Mouse (Mus musculus) hindbrain, embryonic 12.5 days (tissue): ENCODE results near the gene Mcm9. TPM values are rescaled to one million over a fixed set of nuclear protein-coding genes. Genes with fewer than 3 reads are reported as not detected.

Source experiments
- ATAC-seq: fragments of 200-750 bp; cut with Nextera tagmentation; 2 replicates; pipeline ENCODE4 v1.8.0; 2017; ENCODE audit warnings: moderate TSS enrichment; ENCODE audit not compliant: low FRiP score
- H3K27ac ChIP-seq: fragments of 300-500 bp; sonication (generic); 2 replicates; pipeline ENCODE4 v1.5.1; 2016; ENCODE audit warnings: mild to moderate bottlenecking
- H3K27me3 ChIP-seq: fragments of 300-500 bp; sonication (generic); 2 replicates; pipeline ENCODE4 v1.6.1; 2016; ENCODE audit warnings: mild to moderate bottlenecking
- H3K36me3 ChIP-seq: fragments of 300-500 bp; sonication (generic); 2 replicates; pipeline ENCODE4 v1.6.1; 2016; ENCODE audit warnings: mild to moderate bottlenecking
- H3K4me1 ChIP-seq: fragments of 300-500 bp; sonication (generic); 2 replicates; pipeline ENCODE4 v1.6.1; 2016
- H3K4me2 ChIP-seq: fragments of 300-500 bp; sonication (generic); replicated peaks from 2 replicates; pipeline ENCODE4 v1.6.1; 2016; ENCODE audit warnings: mild to moderate bottlenecking
- H3K4me3 ChIP-seq: fragments of 300-500 bp; sonication (generic); 2 replicates; pipeline ENCODE4 v1.5.1; 2016; ENCODE audit warnings: mild to moderate bottlenecking
- H3K9ac ChIP-seq: fragments of 300-500 bp; sonication (generic); 2 replicates; pipeline ENCODE4 v1.6.1; 2016; ENCODE audit warnings: mild to moderate bottlenecking, moderate library complexity
- H3K9me3 ChIP-seq: fragments of 300-500 bp; sonication (generic); replicated peaks from 2 replicates; pipeline ENCODE4 v1.6.1; 2016; ENCODE audit warnings: mild to moderate bottlenecking
- WGBS: fragments of 180-500 bp; shearing (Covaris S2); methylation state at CpG from one replicate; pipeline ENCODE4 v1.1.7; 2016; 5-methylcytosine and 5-hydroxymethylcytosine counted together
- polyA plus RNA-seq: library from polyadenylated mRNA; unstranded; fragments of >200 nt; fragmentation: Nextera tagmentation; extraction: Ambion mirVana; gene quantifications from 2 replicates; pipeline ENCODE4 v1.2.1, GENCODE M21; 2016

Mcm9 gene
- polyA plus RNA-seq, 1 experiment from 2014 or later = 12.4 TPM

- WGBS = 87% methylated on average over 2 of the region's 2 CpGs
- Histone ChIP-seq H3K9ac (no peak overlapping the region), H3K4me2 (no peak overlapping the region), H3K4me1 (no peaks in the 10 kb centered on the region), H3K4me3 (no peak overlapping the region), H3K9me3 (no peaks in the 10 kb centered on the region), H3K27me3 (no peaks in the 10 kb centered on the region), H3K36me3 (peaks cover 61% of the 10 kb centered on the region), H3K27ac (no peak overlapping the region)
- no peak for ATAC-seq
Observed at GRCm38 (mm10) chr10:53608274-53608673, 22.0 kb downstream of the Mcm9 start.

GRCm38 (mm10) chr10:53605328-53605727, 24.9 kb downstream of the Mcm9 start:
- Histone ChIP-seq H3K9ac (no peak overlapping the region), H3K4me3 (no peak overlapping the region), H3K4me1 (peaks cover 5% of the 10 kb centered on the region; the same call in 1 of the 2 replicates), H3K27me3 (no peaks in the 10 kb centered on the region), H3K4me2 (no peak overlapping the region), H3K36me3 (peaks cover 59% of the 10 kb centered on the region), H3K27ac (no peak overlapping the region), H3K9me3 (no peaks in the 10 kb centered on the region)
- 80% methylated on average over 2 of the region's 2 CpGs for WGBS
- no peak for ATAC-seq

- peak overlapping the region; percentile 6 for H3K4me3 ChIP-seq
- peaks cover 23% of the 10 kb centered on the region for H3K4me1 ChIP-seq
- no peak overlapping the region for H3K9ac ChIP-seq
- peaks cover 16% of the 10 kb centered on the region for H3K36me3 ChIP-seq
- H3K27me3 ChIP-seq = no peaks in the 10 kb centered on the region
- no peak for ATAC-seq
- WGBS = 61% methylated on average over 5 of the region's 5 CpGs
- H3K9me3 ChIP-seq = no peaks in the 10 kb centered on the region
- no peak overlapping the region for H3K27ac ChIP-seq
- H3K4me2 ChIP-seq = peak overlapping the region; percentile 59
Observed at GRCm38 (mm10) chr10:53598821-53599220, 31.4 kb downstream of the Mcm9 start.

- Histone ChIP-seq H3K9ac (peak overlapping the region; percentile 98), H3K4me1 (peaks cover 23% of the 10 kb centered on the region), H3K4me2 (peak overlapping the region; percentile 59), H3K27ac (peak overlapping the region; percentile 95), H3K4me3 (peak overlapping the region; percentile 97), H3K27me3 (no peaks in the 10 kb centered on the region), H3K9me3 (no peaks in the 10 kb centered on the region), H3K36me3 (peaks cover 4% of the 10 kb centered on the region; the same call in 1 of the 2 replicates)
- ATAC-seq = peak; percentile 64
- under 1% methylated on average over 88 of the region's 99 CpGs for WGBS
Observed at GRCm38 (mm10) chr10:53597121-53597881, 32.9 kb downstream of the Mcm9 start.

- 1% methylated on average over 52 of the region's 52 CpGs for WGBS
- H3K4me3 ChIP-seq = peak within 1 kb of the TSS; percentile 97
- peak within 1 kb of the TSS; percentile 95 for H3K27ac ChIP-seq
- peaks cover 4% of the 10 kb centered on the region; the same call in 1 of the 2 replicates for H3K36me3 ChIP-seq
- no peaks in the 10 kb centered on the region for H3K9me3 ChIP-seq
- no peaks in the 10 kb centered on the region for H3K27me3 ChIP-seq
- peaks cover 25% of the 10 kb centered on the region for H3K4me1 ChIP-seq
- peak within 1 kb of the TSS; percentile 98 for H3K9ac ChIP-seq
- peak; percentile 98 for ATAC-seq
- peak within 1 kb of the TSS; percentile 61 for H3K4me2 ChIP-seq
Observed at GRCm38 (mm10) chr10:53596677-53597120, 33.5 kb downstream of the Mcm9 start, which contains the start of gene Asf1a. Gene Asf1a (plus strand): TSS chr10:53596757.

- Histone ChIP-seq H3K4me1 (peaks cover 25% of the 10 kb centered on the region), H3K27me3 (no peaks in the 10 kb centered on the region), H3K36me3 (no peaks in the 10 kb centered on the region; the same call in 1 of the 2 replicates), H3K4me2 (peak overlapping the region; percentile 61), H3K9me3 (no peaks in the 10 kb centered on the region), H3K9ac (peak overlapping the region; percentile 65), H3K4me3 (peak overlapping the region; percentile 97), H3K27ac (peak overlapping the region; percentile 95)
- peak; percentile 95 for ATAC-seq
- 9% methylated on average over 27 of the region's 27 CpGs for WGBS
Observed at GRCm38 (mm10) chr10:53595744-53596676, 34.2 kb downstream of the Mcm9 start.

GRCm38 (mm10) chr10:53585777-53586176, 44.5 kb downstream of the Mcm9 start:
- no peaks in the 10 kb centered on the region for H3K36me3 ChIP-seq
- H3K9me3 ChIP-seq = no peaks in the 10 kb centered on the region
- WGBS = 49% methylated on average over 3 of the region's 3 CpGs
- H3K27me3 ChIP-seq = no peaks in the 10 kb centered on the region
- no peak overlapping the region for H3K9ac ChIP-seq
- H3K4me1 ChIP-seq = peaks cover 5% of the 10 kb centered on the region
- H3K27ac ChIP-seq = no peak overlapping the region
- no peak overlapping the region for H3K4me3 ChIP-seq
- ATAC-seq = no peak
- no peak overlapping the region for H3K4me2 ChIP-seq

- peak overlapping the region; percentile 62 for H3K4me2 ChIP-seq
- H3K4me3 ChIP-seq = peak overlapping the region; percentile 30
- no peak overlapping the region for H3K27ac ChIP-seq
- no peaks in the 10 kb centered on the region for H3K36me3 ChIP-seq
- WGBS = 24% methylated on average over 8 of the region's 12 CpGs
- H3K4me1 ChIP-seq = peaks cover 12% of the 10 kb centered on the region
- H3K27me3 ChIP-seq = no peaks in the 10 kb centered on the region
- no peaks in the 10 kb centered on the region for H3K9me3 ChIP-seq
- peak overlapping the region; percentile 43; the same call in 1 of the 2 replicates for H3K9ac ChIP-seq
- peak; percentile 74 for ATAC-seq
Observed at GRCm38 (mm10) chr10:53581087-53581486, 49.2 kb downstream of the Mcm9 start.

- H3K4me1 ChIP-seq = peaks cover 12% of the 10 kb centered on the region
- peak overlapping the region; percentile 30 for H3K4me3 ChIP-seq
- peak overlapping the region; percentile 35 for H3K9ac ChIP-seq
- H3K27me3 ChIP-seq = no peaks in the 10 kb centered on the region
- no peaks in the 10 kb centered on the region for H3K9me3 ChIP-seq
- peak overlapping the region; percentile 62 for H3K4me2 ChIP-seq
- H3K27ac ChIP-seq = 0 out of 2 replicates have a peak overlapping the region, but pooled peaks have one; percentile 30
- 13% methylated on average over 13 of the region's 14 CpGs for WGBS
- ATAC-seq = peak; percentile 88
- H3K36me3 ChIP-seq = no peaks in the 10 kb centered on the region
Observed at GRCm38 (mm10) chr10:53580621-53581081, 49.6 kb downstream of the Mcm9 start.

GRCm38 (mm10) chr10:53580137-53580536, 50.1 kb downstream of the Mcm9 start:
- H3K27ac ChIP-seq = 0 out of 2 replicates have a peak overlapping the region, but pooled peaks have one; percentile 30
- H3K4me1 ChIP-seq = peaks cover 12% of the 10 kb centered on the region
- 34% methylated on average over 7 of the region's 7 CpGs for WGBS
- H3K4me2 ChIP-seq = peak overlapping the region; percentile 62
- no peak overlapping the region for H3K9ac ChIP-seq
- ATAC-seq = peak; percentile 30; the same call in 1 of the 2 replicates
- no peaks in the 10 kb centered on the region for H3K9me3 ChIP-seq
- no peaks in the 10 kb centered on the region for H3K27me3 ChIP-seq
- H3K36me3 ChIP-seq = no peaks in the 10 kb centered on the region
- H3K4me3 ChIP-seq = peak overlapping the region; percentile 30

GRCm38 (mm10) chr10:53568531-53568930, 61.7 kb downstream of the Mcm9 start:
- Histone ChIP-seq H3K9me3 (no peaks in the 10 kb centered on the region), H3K4me3 (no peak overlapping the region), H3K36me3 (no peaks in the 10 kb centered on the region), H3K4me2 (no peak overlapping the region), H3K27ac (no peak overlapping the region), H3K27me3 (no peaks in the 10 kb centered on the region), H3K4me1 (no peaks in the 10 kb centered on the region), H3K9ac (no peak overlapping the region)
- no peak for ATAC-seq

- ATAC-seq = no peak
- no peak overlapping the region for H3K4me3 ChIP-seq
- no peak overlapping the region for H3K4me2 ChIP-seq
- H3K4me1 ChIP-seq = no peaks in the 10 kb centered on the region
- no peaks in the 10 kb centered on the region for H3K9me3 ChIP-seq
- no peaks in the 10 kb centered on the region for H3K36me3 ChIP-seq
- WGBS = 76% methylated on average over 2 of the region's 2 CpGs
- H3K9ac ChIP-seq = no peak overlapping the region
- H3K27me3 ChIP-seq = no peaks in the 10 kb centered on the region
- no peak overlapping the region for H3K27ac ChIP-seq
Observed at GRCm38 (mm10) chr10:53565538-53565937, 64.7 kb downstream of the Mcm9 start.
